Comparison of ENCODE assay signal across 9 mouse cellular contexts in genomic region chr6:126955734-126956133, GRCm38 (mm10). TPM values are rescaled to one million over a fixed set of nuclear protein-coding genes. Genes with fewer than 3 reads are reported as not detected.
DNase-seq lines count a peak whose midpoint lies in the region; ATAC-seq and TF ChIP-seq lines count a peak whose summit lies in the region.
"Had no signal": no experiment of that assay in that cellular context is flagged by ENCODE, and none has a peak within 500 bp of the region (broad histone marks: within the 10 kb centered on the region; RNA-seq: fewer than 3 reads in every experiment).

No protein-coding gene starts in this region.

- H3K27ac ChIP-seq in kidney, embryonic 16.5 days (ENCODE audit: low read length): no peak overlapping the region
- no peak overlapping the region for H3K27ac ChIP-seq in intestine, embryonic 15.5 days
- H3K27ac ChIP-seq in limb, embryonic 14.5 days (replicated peaks; ENCODE audit: low read depth, low read length): no peak overlapping the region

- no peak overlapping the region for H3K4me3 ChIP-seq in kidney, embryonic 16.5 days (ENCODE audit: low read length)
- no peak overlapping the region for H3K4me3 ChIP-seq in intestine, embryonic 15.5 days (replicated peaks)
- no peak overlapping the region for H3K4me3 ChIP-seq in limb, embryonic 14.5 days (replicated peaks; ENCODE audit: low read length)
- H3K4me3 ChIP-seq: erythroblast, embryonic 14.5 days had no signal

- no peak for TF ChIP-seq POLR2A in limb, embryonic 14.5 days (IDR thresholded peaks at IDR 0.05; ENCODE audit: borderline replicate concordance, extremely low read depth, insufficient read depth, insufficient read length)

- 9% methylated on average over 10 of the region's 10 CpGs for WGBS in kidney, embryonic 16.5 days
- 9% methylated on average over 10 of the region's 10 CpGs for WGBS in intestine, embryonic 15.5 days
- 9% methylated on average over 10 of the region's 10 CpGs for WGBS in limb, embryonic 14.5 days

- no peak overlapping the region for H3K4me2 ChIP-seq in kidney, embryonic 16.5 days (replicated peaks; ENCODE audit: low read depth, low read length)
- H3K4me2 ChIP-seq in intestine, embryonic 15.5 days (replicated peaks): no peak overlapping the region
- H3K4me2 ChIP-seq in limb, embryonic 14.5 days (replicated peaks; ENCODE audit: low read depth, low read length, severe bottlenecking): no peak overlapping the region

- no peak overlapping the region for H3K9ac ChIP-seq in kidney, embryonic 16.5 days (replicated peaks; ENCODE audit: low read length)
- no peak overlapping the region for H3K9ac ChIP-seq in intestine, embryonic 15.5 days
- H3K9ac ChIP-seq in limb, embryonic 14.5 days (ENCODE audit: low read depth, low read length, severe bottlenecking): no peak overlapping the region

- peak; percentile 14 for DNase-seq in kidney, adult 11 months
- peak; percentile 90 for DNase-seq in brain, adult 2 months (ENCODE audit: low read depth, low spot score)
- peak; percentile 85 for DNase-seq in limb, embryonic 14.5 days (ENCODE audit: low spot score)
- DNase-seq in ovary, postnatal 14 days (ENCODE audit: low spot score): peak; percentile 70
- peak; percentile 23 to 75 for DNase-seq in thymus, postnatal 10 days (ENCODE audit: low spot score in 2 of 2)

- peaks cover 11% of the 10 kb centered on the region; the same call in 1 of the 2 replicates for H3K36me3 ChIP-seq in kidney, embryonic 16.5 days (ENCODE audit: insufficient read depth, low read length)
- H3K36me3 ChIP-seq in intestine, embryonic 15.5 days: peaks cover 6% of the 10 kb centered on the region; the same call in 1 of the 2 replicates
- peaks cover 31% of the 10 kb centered on the region for H3K36me3 ChIP-seq in limb, embryonic 14.5 days (ENCODE audit: control insufficient read depth, insufficient read depth, low read length)

- no peak for ATAC-seq in kidney, embryonic 16.5 days (ENCODE audit: low FRiP score, low TSS enrichment)
- peak; percentile 82 for ATAC-seq in erythroblast, adult 5-6 weeks (replicated peaks; ENCODE audit: low FRiP score, poor library complexity, severe bottlenecking)
- 0 out of 2 replicates have a peak, but pooled peaks have one; percentile 25 for ATAC-seq in intestine, embryonic 15.5 days
- no peak for ATAC-seq in limb, embryonic 14.5 days (ENCODE audit: low FRiP score, low read depth)

- no peaks in the 10 kb centered on the region for H3K27me3 ChIP-seq in kidney, embryonic 16.5 days (ENCODE audit: insufficient read depth, low read length)
- H3K27me3 ChIP-seq in intestine, embryonic 15.5 days (replicated peaks): no peaks in the 10 kb centered on the region
- H3K27me3 ChIP-seq in limb, embryonic 14.5 days (ENCODE audit: control insufficient read depth, insufficient read depth, low read length): no peaks in the 10 kb centered on the region

- no peaks in the 10 kb centered on the region for H3K4me1 ChIP-seq in kidney, embryonic 16.5 days (ENCODE audit: insufficient read depth, low read length)
- no peaks in the 10 kb centered on the region for H3K4me1 ChIP-seq in intestine, embryonic 15.5 days (replicated peaks)
- H3K4me1 ChIP-seq in limb, embryonic 14.5 days (ENCODE audit: control insufficient read depth, insufficient read depth, low read length): no peaks in the 10 kb centered on the region

- no peaks in the 10 kb centered on the region for H3K9me3 ChIP-seq in kidney, embryonic 16.5 days (ENCODE audit: low read length)
- no peaks in the 10 kb centered on the region for H3K9me3 ChIP-seq in intestine, embryonic 15.5 days
- no peaks in the 10 kb centered on the region for H3K9me3 ChIP-seq in limb, embryonic 14.5 days (ENCODE audit: control insufficient read depth, low read length)

RNA-seq across cellular contexts. Expression of gene D6Wsu163e, which starts 16.0 kb away (rescaled TPM):
- polyA plus RNA-seq in kidney, embryonic 16.5 days (2015; fragmentation: Nextera tagmentation; extraction: Ambion mirVana): 18.6 and 19.4 TPM in 2 replicates
- total RNA-seq in erythroblast, adult 5-6 weeks (2015; ENCODE audit: low replicate concordance): 17.1 and 27.9 TPM in 2 replicates
- total RNA-seq in erythroblast, adult 5-6 weeks (2017; ENCODE audit: low replicate concordance): 22.6 and 29.5 TPM in 2 replicates
- 15.8 and 18.3 TPM in 2 replicates for polyA plus RNA-seq in intestine, embryonic 15.5 days (2015; fragmentation: Nextera tagmentation; extraction: Ambion mirVana)
- polyA plus RNA-seq in limb, embryonic 14.5 days (2012; rRNA removed): 11.1 and 12.2 TPM in 2 replicates
- polyA plus RNA-seq in limb, embryonic 14.5 days (2014; fragmentation: Nextera tagmentation; extraction: Ambion mirVana): 12.4 and 16.6 TPM in 2 replicates

RNA-seq across cellular contexts. Expression of gene Rad51ap1, which starts 16.3 kb away (rescaled TPM):
- 51.5 and 56.8 TPM in 2 replicates for polyA plus RNA-seq in kidney, embryonic 16.5 days (2015; fragmentation: Nextera tagmentation; extraction: Ambion mirVana)
- 18.0 and 20.4 TPM in 2 replicates for total RNA-seq in erythroblast, adult 5-6 weeks (2015; ENCODE audit: low replicate concordance)
- 85.9 and 165 TPM in 2 replicates for total RNA-seq in erythroblast, adult 5-6 weeks (2017; ENCODE audit: low replicate concordance)
- polyA plus RNA-seq in intestine, embryonic 15.5 days (2015; fragmentation: Nextera tagmentation; extraction: Ambion mirVana): 39.9 and 56.3 TPM in 2 replicates
- polyA plus RNA-seq in limb, embryonic 14.5 days (2012; rRNA removed): 46.3 and 55.8 TPM in 2 replicates
- 50.6 and 52.7 TPM in 2 replicates for polyA plus RNA-seq in limb, embryonic 14.5 days (2014; fragmentation: Nextera tagmentation; extraction: Ambion mirVana)

RNA-seq across cellular contexts. Expression of gene Dyrk4, which starts 34.1 kb away (rescaled TPM):
- not detected in 2 replicates for polyA plus RNA-seq in kidney, embryonic 16.5 days (2015; fragmentation: Nextera tagmentation; extraction: Ambion mirVana)
- not detected in 2 replicates for total RNA-seq in erythroblast, adult 5-6 weeks (2015; ENCODE audit: low replicate concordance)
- 0.60 TPM in 1 of 2 replicates, not detected in the other for total RNA-seq in erythroblast, adult 5-6 weeks (2017; ENCODE audit: low replicate concordance)
- 0.06 TPM in 1 of 2 replicates, not detected in the other for polyA plus RNA-seq in intestine, embryonic 15.5 days (2015; fragmentation: Nextera tagmentation; extraction: Ambion mirVana)
- polyA plus RNA-seq in limb, embryonic 14.5 days (2012; rRNA removed): 0.03 and 0.08 TPM in 2 replicates
- not detected in 2 replicates for polyA plus RNA-seq in limb, embryonic 14.5 days (2014; fragmentation: Nextera tagmentation; extraction: Ambion mirVana)
- polyA plus RNA-seq: erythroblast, embryonic 14.5 days had no signal

RNA-seq across cellular contexts. Expression of gene Fgf6, which starts 59.7 kb away (rescaled TPM):
- 0.04 and 0.05 TPM in 2 replicates for polyA plus RNA-seq in kidney, embryonic 16.5 days (2015; fragmentation: Nextera tagmentation; extraction: Ambion mirVana)
- total RNA-seq in erythroblast, adult 5-6 weeks (2015; ENCODE audit: low replicate concordance): not detected in 2 replicates
- not detected in 2 replicates for total RNA-seq in erythroblast, adult 5-6 weeks (2017; ENCODE audit: low replicate concordance)
- not detected in 2 replicates for polyA plus RNA-seq in intestine, embryonic 15.5 days (2015; fragmentation: Nextera tagmentation; extraction: Ambion mirVana)
- 2.8 and 2.9 TPM in 2 replicates for polyA plus RNA-seq in limb, embryonic 14.5 days (2012; rRNA removed)
- 2.3 and 2.5 TPM in 2 replicates for polyA plus RNA-seq in limb, embryonic 14.5 days (2014; fragmentation: Nextera tagmentation; extraction: Ambion mirVana)
- polyA plus RNA-seq: erythroblast, embryonic 14.5 days had no signal

Comparison
In these comparisons a context has a peak if more than half of its experiments do, and no peak if none do; other contexts are left out.
1. DNase-seq: peak in every context shown above with its lines; median percentile 90 in brain, adult 2 months; 85 in limb, embryonic 14.5 days; 70 in ovary, postnatal 14 days; 49 in thymus, postnatal 10 days; 14 in kidney, adult 11 months.
2. ATAC-seq: peak in erythroblast, adult 5-6 weeks (single experiment) and intestine, embryonic 15.5 days (single experiment); none in kidney, embryonic 16.5 days (single experiment) and limb, embryonic 14.5 days (single experiment).